Mouse (Mus musculus): ENCODE data around the gene Vegfa.

- TF ChIP-seq CTCF (IDR thresholded peaks at IDR 0.05; ENCODE audit: extremely low read depth, insufficient read length, insufficient replicate concordance, low read depth, low read length) (no peak), POLR2A (IDR thresholded peaks at IDR 0.05; ENCODE audit: low read depth, low read length) (no peak)
Measured at GRCm38 (mm10) chr17:46044953-46045352, 12.8 kb upstream of the Vegfa start.

Data from small intestine, adult 2 months (tissue).